Mouse (Mus musculus) thymus, adult 2 months (tissue): ENCODE results near the gene Ifit1bl1.

Source experiments
- CTCF ChIP-seq: fragments of 200-500 bp; IDR thresholded peaks from 2 replicates; pipeline ENCODE4 v1.5.1; 2012; ENCODE audit warnings: mild to moderate bottlenecking, control low read depth, low read length, moderate library complexity, borderline replicate concordance; ENCODE audit not compliant: control insufficient read depth, poor library complexity, insufficient read depth; ENCODE audit errors: extremely low read depth
- POLR2A ChIP-seq: fragments of 200-500 bp; IDR thresholded peaks from 2 replicates; pipeline ENCODE4 v1.6.1; 2012; ENCODE audit warnings: mild to moderate bottlenecking, low read length, control low read depth, moderate library complexity; ENCODE audit not compliant: control insufficient read depth, poor library complexity, insufficient read depth; ENCODE audit errors: extremely low read depth

GRCm38 (mm10) chr19:34624663-34625062 is 22.9 kb upstream of the Ifit1bl1 start:
- TF ChIP-seq POLR2A (no peak), CTCF (no peak)
